In the genomic region with DNA sequence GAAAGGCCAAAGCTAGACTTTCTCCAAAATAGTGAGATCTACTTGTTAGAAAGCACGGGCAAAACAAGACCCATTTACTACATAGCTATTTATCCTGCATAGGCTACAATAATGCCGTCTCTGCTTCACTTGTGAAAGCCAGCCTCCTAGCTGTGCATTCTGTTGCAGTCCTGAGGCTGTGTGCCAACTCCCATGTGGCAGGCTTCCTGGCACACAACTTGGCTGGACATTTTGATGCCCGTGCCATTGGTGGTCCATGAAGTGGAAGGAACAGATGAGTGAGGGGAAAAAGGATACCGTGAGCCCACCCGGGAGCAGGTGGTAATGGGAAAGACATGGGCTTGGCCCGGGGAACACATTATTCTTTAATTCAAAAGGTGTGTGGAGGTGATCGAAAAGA, we compare ENCODE assay signal across 15 mouse cellular contexts.
A peak's percentile ranks its signal among the peaks of the same experiment; 100 is the strongest.
DNase-seq lines count a peak whose midpoint lies in the region; ATAC-seq lines count a peak whose summit lies in the region.
"Had no signal": no experiment of that assay in that cellular context is flagged by ENCODE, and none has a peak within 500 bp of the region (broad histone marks: within the 10 kb centered on the region; RNA-seq: fewer than 3 reads in every experiment).

No protein-coding gene starts in this region.

- no peak overlapping the region for H3K4me3 ChIP-seq in forebrain, embryonic 13.5 days
- H3K4me3 ChIP-seq in forebrain, embryonic 11.5 days (ENCODE audit: low read depth, low read length): no peak overlapping the region
- no peak overlapping the region for H3K4me3 ChIP-seq in forebrain, embryonic 15.5 days
- no peak overlapping the region for H3K4me3 ChIP-seq in neural tube, embryonic 14.5 days (ENCODE audit: low read depth, low read length)
- H3K4me3 ChIP-seq: myocyte had no signal

- no peaks in the 10 kb centered on the region for H3K36me3 ChIP-seq in forebrain, embryonic 13.5 days (ENCODE audit: poor library complexity, severe bottlenecking)
- no peaks in the 10 kb centered on the region for H3K36me3 ChIP-seq in forebrain, embryonic 11.5 days (ENCODE audit: control insufficient read depth, insufficient read depth, low read length)
- H3K36me3 ChIP-seq in forebrain, embryonic 15.5 days: no peaks in the 10 kb centered on the region
- H3K36me3 ChIP-seq in neural tube, embryonic 14.5 days (ENCODE audit: control insufficient read depth, insufficient read depth, low read length): no peaks in the 10 kb centered on the region
- H3K36me3 ChIP-seq: G1E had no signal

- peak overlapping the region; percentile 27; the same call in 1 of the 2 replicates for H3K27ac ChIP-seq in forebrain, embryonic 13.5 days
- H3K27ac ChIP-seq in forebrain, embryonic 11.5 days (ENCODE audit: low read depth, low read length): no peak overlapping the region
- H3K27ac ChIP-seq in forebrain, embryonic 15.5 days (replicated peaks): peak overlapping the region; percentile 36
- no peak overlapping the region for H3K27ac ChIP-seq in neural tube, embryonic 14.5 days (ENCODE audit: low read depth, low read length)
- H3K27ac ChIP-seq: liver, embryonic 14.5 days had no signal

- H3K9me3 ChIP-seq in forebrain, embryonic 13.5 days (replicated peaks): no peaks in the 10 kb centered on the region
- no peaks in the 10 kb centered on the region for H3K9me3 ChIP-seq in forebrain, embryonic 11.5 days (ENCODE audit: control insufficient read depth, low read length)
- H3K9me3 ChIP-seq in forebrain, embryonic 15.5 days: no peaks in the 10 kb centered on the region
- no peaks in the 10 kb centered on the region for H3K9me3 ChIP-seq in neural tube, embryonic 14.5 days (ENCODE audit: control insufficient read depth, low read length)

- WGBS in forebrain, embryonic 13.5 days: 33% methylated on average over 7 of the region's 7 CpGs
- WGBS in forebrain, embryonic 11.5 days: 87% methylated on average over 7 of the region's 7 CpGs
- WGBS in forebrain, embryonic 15.5 days: 30% methylated on average over 7 of the region's 7 CpGs
- WGBS in neural tube, embryonic 14.5 days: 52% methylated on average over 7 of the region's 7 CpGs

- H3K9ac ChIP-seq in forebrain, embryonic 13.5 days: no peak overlapping the region
- H3K9ac ChIP-seq in forebrain, embryonic 11.5 days (ENCODE audit: low read length): no peak overlapping the region
- H3K9ac ChIP-seq in forebrain, embryonic 15.5 days (replicated peaks): no peak overlapping the region
- H3K9ac ChIP-seq in neural tube, embryonic 14.5 days (replicated peaks; ENCODE audit: low read depth, low read length): no peak overlapping the region
- H3K9ac ChIP-seq: liver, embryonic 14.5 days had no signal

- no peaks in the 10 kb centered on the region for H3K27me3 ChIP-seq in forebrain, embryonic 13.5 days
- H3K27me3 ChIP-seq in forebrain, embryonic 11.5 days (ENCODE audit: control insufficient read depth, insufficient read depth, low read length): no peaks in the 10 kb centered on the region
- no peaks in the 10 kb centered on the region for H3K27me3 ChIP-seq in forebrain, embryonic 15.5 days
- no peaks in the 10 kb centered on the region for H3K27me3 ChIP-seq in neural tube, embryonic 14.5 days (ENCODE audit: control insufficient read depth, insufficient read depth, low read length)

- no peak for DNase-seq in forebrain, embryonic 11.5 days (ENCODE audit: low spot score)
- DNase-seq in right cerebral cortex, postnatal 14 days: peak; percentile 14
- DNase-seq in right cerebral cortex, postnatal 25 days: no peak
- no peak for DNase-seq in T-cell, adult 2 months (ENCODE audit: low spot score)
- no peak for DNase-seq in gastrocnemius, postnatal 4 days (ENCODE audit: low spot score in 2 of 2)
- DNase-seq: B cell, adult 2 months; kidney, postnatal 25 days; lung, postnatal 4 days; thymus, postnatal 4 days had no signal

- H3K4me2 ChIP-seq in forebrain, embryonic 13.5 days: peak overlapping the region; percentile 15; the same call in 1 of the 2 replicates
- H3K4me2 ChIP-seq in forebrain, embryonic 11.5 days (ENCODE audit: low read depth, low read length, severe bottlenecking): no peak overlapping the region
- peak overlapping the region; percentile 1; the same call in 1 of the 2 replicates for H3K4me2 ChIP-seq in forebrain, embryonic 15.5 days (replicated peaks)
- no peak overlapping the region for H3K4me2 ChIP-seq in neural tube, embryonic 14.5 days (ENCODE audit: low read depth, low read length)

- peaks cover 16% of the 10 kb centered on the region for H3K4me1 ChIP-seq in forebrain, embryonic 13.5 days
- H3K4me1 ChIP-seq in forebrain, embryonic 11.5 days (replicated peaks; ENCODE audit: control insufficient read depth, insufficient read depth, low read length): no peaks in the 10 kb centered on the region
- H3K4me1 ChIP-seq in forebrain, embryonic 15.5 days: peaks cover 20% of the 10 kb centered on the region
- H3K4me1 ChIP-seq in neural tube, embryonic 14.5 days (ENCODE audit: control insufficient read depth, insufficient read depth, low read length): no peaks in the 10 kb centered on the region

- ATAC-seq in forebrain, embryonic 13.5 days: peak; percentile 86
- ATAC-seq in forebrain, embryonic 11.5 days (replicated peaks; ENCODE audit: low FRiP score): no peak
- ATAC-seq in forebrain, embryonic 15.5 days (replicated peaks): peak; percentile 91
- peak; percentile 83 for ATAC-seq in neural tube, embryonic 14.5 days (ENCODE audit: low read depth)

Comparison
In these comparisons a context has a peak if more than half of its experiments do, and no peak if none do; other contexts are left out.
1. H3K27ac ChIP-seq: peak in forebrain, embryonic 13.5 days (single experiment) and forebrain, embryonic 15.5 days (single experiment); none in forebrain, embryonic 11.5 days (single experiment) and neural tube, embryonic 14.5 days (single experiment).
2. H3K4me2 ChIP-seq: peak in forebrain, embryonic 13.5 days (single experiment) and forebrain, embryonic 15.5 days (single experiment); none in forebrain, embryonic 11.5 days (single experiment) and neural tube, embryonic 14.5 days (single experiment).